Mouse (Mus musculus) stomach, postnatal 0 days (tissue): ENCODE data around the gene Polr2b.

Experiments
- CTCF ChIP-seq: IDR thresholded peaks from 2 replicates; pipeline ENCODE4 v1.5.1; 2016; ENCODE audit warnings: antibody characterized with exemption, low read depth, mild to moderate bottlenecking, moderate library complexity
- EP300 ChIP-seq: optimal IDR thresholded peaks from 2 replicates; pipeline ENCODE3; 2016; ENCODE audit warnings: antibody characterized with exemption

DNA sequence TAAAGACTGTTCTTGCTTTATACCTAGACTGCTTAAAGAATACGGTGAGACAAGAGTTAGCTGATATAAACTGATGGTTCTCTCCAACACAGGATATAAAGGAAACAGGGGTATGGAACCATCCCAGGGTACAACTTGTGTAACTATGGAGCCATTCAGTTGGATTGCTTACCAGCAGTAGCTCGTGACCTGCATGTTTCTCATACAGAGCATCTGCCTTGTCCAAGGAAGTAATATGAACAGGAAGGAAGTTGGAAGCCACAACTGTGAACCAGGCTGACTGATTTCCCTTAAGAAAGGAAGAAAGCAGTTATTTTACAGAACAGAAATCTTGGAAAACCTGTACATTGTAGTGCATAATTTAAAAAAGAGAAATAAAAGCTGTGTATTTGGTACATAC, 10.5 kb upstream of the Polr2b start:
- TF ChIP-seq CTCF (no peak), EP300 (no peak)
